Mouse (Mus musculus) inflammation-experienced regulatory T-cells, adult 16 weeks (primary cell): Measurements from ENCODE around the gene Msln. TPM values are rescaled to one million over a fixed set of nuclear protein-coding genes. Genes with fewer than 3 reads are reported as not detected.

Experiments
- polyA plus RNA-seq: library from polyadenylated mRNA; unstranded; fragments of 100-300 nt; shearing (Covaris generic); gene quantifications from one replicate; pipeline ENCODE4 v1.2.1, GENCODE M21; 2017

Msln gene
- not detected for polyA plus RNA-seq

GRCm38 (mm10) chr17:25754241-25754640, at the start of gene Msln:
Gene Msln (minus strand): TSS chr17:25754378.

GRCm38 (mm10) chr17:25796951-25797369, 42.8 kb upstream of the Msln start, which contains the start of gene Metrn:
Gene Metrn (minus strand): TSS chr17:25797136.

GRCm38 (mm10) chr17:25795609-25796092, 41.5 kb upstream of the Msln start, which contains the start of gene AC134908.4:
Gene AC134908.4 (minus strand): TSS chr17:25795659.

GRCm38 (mm10) chr17:25792615-25793014, 38.4 kb upstream of the Msln start, which contains the start of gene Fam173a:
Gene Fam173a (minus strand): TSS chr17:25792901.

GRCm38 (mm10) chr17:25786280-25786679, 32.1 kb upstream of the Msln start, which contains the start of gene Ccdc78:
Gene Ccdc78 (plus strand): TSS chr17:25786580.

GRCm38 (mm10) chr17:25785281-25785745, 31.1 kb upstream of the Msln start, which contains the start of gene Haghl:
Gene Haghl (minus strand): TSS chr17:25785673.

GRCm38 (mm10) chr17:25773549-25774120, 19.5 kb upstream of the Msln start, which contains the start of gene Narfl:
Gene Narfl (plus strand): TSS chr17:25773776.

GRCm38 (mm10) chr17:25735745-25736144, 18.4 kb downstream of the Msln start, which contains the start of gene Mslnl:
Gene Mslnl (plus strand): TSS chr17:25736042.

GRCm38 (mm10) chr17:25727265-25728008, 26.7 kb downstream of the Msln start, which contains the start of the genes Chtf18 and Rpusd1:
Gene Chtf18 (minus strand): TSS chr17:25727419.
Gene Rpusd1 (plus strand): TSS chr17:25727670.

GRCm38 (mm10) chr17:25716711-25717637, 37.2 kb downstream of the Msln start, which contains the start of gene Gng13:
Gene Gng13 (plus strand): TSS chr17:25717171.

Other genes starting within 250 kb of the Msln start
- gene Sox8, start 183.7 kb downstream of the Msln start, polyA plus RNA-seq: not detected
- 27.7 TPM for gene Lmf1, start 175.3 kb downstream of the Msln start, polyA plus RNA-seq
- not detected for gene Gng13, start 37.2 kb downstream of the Msln start, polyA plus RNA-seq
- gene Chtf18, start 27.0 kb downstream of the Msln start, polyA plus RNA-seq: 7.4 TPM
- gene Rpusd1, start 26.7 kb downstream of the Msln start, polyA plus RNA-seq: 18.0 TPM
- gene Mslnl, start 18.3 kb downstream of the Msln start, polyA plus RNA-seq: not detected
- gene Narfl, start 19.4 kb upstream of the Msln start, polyA plus RNA-seq: 32.2 TPM
- 59.1 TPM for gene Haghl, start 31.3 kb upstream of the Msln start, polyA plus RNA-seq
- gene Ccdc78, start 32.2 kb upstream of the Msln start, polyA plus RNA-seq: 0.35 TPM
- 247 TPM for gene Fam173a, start 38.5 kb upstream of the Msln start, polyA plus RNA-seq
- not detected for gene AC134908.4, start 41.3 kb upstream of the Msln start, polyA plus RNA-seq
- gene Metrn, start 42.8 kb upstream of the Msln start, polyA plus RNA-seq: 15.2 TPM
- gene Fbxl16, start 54.7 kb upstream of the Msln start, polyA plus RNA-seq: not detected
- 54.5 TPM for gene Wdr24, start 69.2 kb upstream of the Msln start, polyA plus RNA-seq
- 46.5 TPM for gene Jmjd8, start 74.5 kb upstream of the Msln start, polyA plus RNA-seq
- gene Stub1, start 79.0 kb upstream of the Msln start, polyA plus RNA-seq: 123 TPM
- 0.80 TPM for gene Rhbdl1, start 82.9 kb upstream of the Msln start, polyA plus RNA-seq
- 0.59 TPM for gene Gm20683, start 87.4 kb upstream of the Msln start, polyA plus RNA-seq
- 49.6 TPM for gene Rhot2, start 90.5 kb upstream of the Msln start, polyA plus RNA-seq
- 9.9 TPM for gene Wdr90, start 107.1 kb upstream of the Msln start, polyA plus RNA-seq
- 6.3 TPM for gene Mcrip2, start 114.4 kb upstream of the Msln start, polyA plus RNA-seq
- 103 TPM for gene Mettl26, start 120.7 kb upstream of the Msln start, polyA plus RNA-seq
- gene Wfikkn1, start 126.5 kb upstream of the Msln start, polyA plus RNA-seq: 1.0 TPM
- gene Rab40c, start 165.3 kb upstream of the Msln start, polyA plus RNA-seq: 9.1 TPM
- gene Pigq, start 190.6 kb upstream of the Msln start, polyA plus RNA-seq: 76.3 TPM
- gene Nhlrc4, start 190.6 kb upstream of the Msln start, polyA plus RNA-seq: not detected
- gene A930017K11Rik, start 198.2 kb upstream of the Msln start, polyA plus RNA-seq: not detected
- gene Capn15, start 231.4 kb upstream of the Msln start, polyA plus RNA-seq: 27.9 TPM